Mouse (Mus musculus) lung, postnatal 10 days (tissue): ENCODE data around the gene Olfr678.
"Not testable (repeated sequence)": the region's sequence is repeated elsewhere in the genome, so short reads cannot be mapped to it uniquely, and the experiment has no call there.

Source experiments
- DNase-seq: peaks from one replicate; pipeline ENCODE4 v3.0.0; 2021

The Olfr678 gene

DNA sequence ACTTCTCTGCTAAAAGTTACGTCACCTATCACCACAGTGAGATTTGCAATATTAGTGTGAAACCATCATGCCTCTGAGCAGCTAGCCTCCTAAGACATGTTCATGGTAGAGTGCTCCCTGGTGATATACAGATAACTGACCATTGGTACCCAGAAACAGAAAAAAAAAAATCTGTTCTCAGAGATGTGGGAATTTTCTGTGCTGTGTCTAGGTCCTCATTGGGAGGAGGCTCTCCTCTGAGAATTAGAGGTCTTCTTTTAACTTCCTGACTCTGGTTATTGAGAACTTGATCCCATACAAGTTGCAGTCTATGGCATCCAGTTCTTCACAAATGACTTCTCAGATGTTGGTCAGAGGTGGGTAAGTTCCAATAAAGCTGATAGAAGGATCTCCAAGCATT is at the start of gene Olfr678:
Gene Olfr678 (plus strand): TSS at position 301 of the 400 bp plus-strand sequence.
- no peak for DNase-seq

DNA sequence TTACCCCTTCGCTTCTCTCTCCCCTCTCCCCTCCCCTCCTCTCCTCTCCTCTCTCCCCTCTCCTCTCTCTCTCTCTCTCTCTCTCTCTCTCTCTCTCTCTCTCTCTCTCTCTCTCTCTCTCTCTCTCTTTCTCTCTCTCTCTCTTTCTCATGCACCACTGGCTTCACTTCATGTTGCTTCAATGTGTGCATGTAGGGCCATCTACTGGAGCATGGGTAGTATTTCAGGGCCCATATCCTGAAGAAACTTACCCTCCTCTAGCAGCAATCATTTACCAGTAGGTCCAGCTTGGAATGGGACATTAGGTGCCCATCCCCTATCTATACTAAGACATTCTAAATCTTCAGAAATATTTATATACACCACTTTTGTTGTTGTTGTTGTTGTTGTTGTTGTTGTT is 41.7 kb upstream of the Olfr678 start:
- no peak for DNase-seq

DNA sequence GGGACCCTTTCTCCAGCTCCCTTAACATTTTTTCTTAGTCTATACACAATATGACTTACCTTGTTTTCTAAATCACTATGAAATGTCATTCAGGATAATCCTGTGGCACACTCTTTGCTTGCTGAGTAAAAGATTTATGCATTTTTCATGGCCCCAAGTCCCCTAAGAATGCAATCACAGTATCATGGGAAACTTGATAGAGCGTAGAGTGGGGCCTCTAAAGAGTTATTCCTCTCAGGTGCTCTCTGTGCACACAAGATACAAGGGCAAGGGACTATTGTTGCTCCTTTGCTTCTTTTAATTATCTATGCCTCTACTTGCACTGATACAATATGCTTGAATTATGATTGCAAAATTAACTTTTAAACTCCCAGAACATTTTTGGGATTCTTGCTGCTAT is 35.9 kb upstream of the Olfr678 start, which contains the start of gene Olfr675:
Gene Olfr675 (minus strand): TSS at position 101 of the 400 bp plus-strand sequence.
- no peak for DNase-seq

DNA sequence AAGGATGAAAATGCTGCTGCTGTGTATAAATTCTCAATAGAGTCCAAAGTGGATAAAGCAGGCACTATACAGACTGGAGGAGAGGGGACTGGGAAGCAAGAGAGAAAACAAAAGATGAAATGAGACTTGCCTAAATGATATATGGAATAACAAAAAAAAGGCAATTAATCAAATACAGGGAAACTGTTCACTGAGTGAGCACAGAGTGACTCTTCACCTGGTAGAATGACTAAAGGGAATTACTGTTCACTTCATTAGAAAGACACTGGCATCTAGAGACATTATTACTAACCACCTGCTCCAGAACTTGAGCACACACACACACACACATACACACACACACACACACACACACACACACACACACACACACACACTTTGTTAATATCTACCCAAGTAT is 31.9 kb upstream of the Olfr678 start, which contains the start of gene Olfr676:
Gene Olfr676 (plus strand): TSS at position 301 of the 400 bp plus-strand sequence.
- DNase-seq = no peak

DNA sequence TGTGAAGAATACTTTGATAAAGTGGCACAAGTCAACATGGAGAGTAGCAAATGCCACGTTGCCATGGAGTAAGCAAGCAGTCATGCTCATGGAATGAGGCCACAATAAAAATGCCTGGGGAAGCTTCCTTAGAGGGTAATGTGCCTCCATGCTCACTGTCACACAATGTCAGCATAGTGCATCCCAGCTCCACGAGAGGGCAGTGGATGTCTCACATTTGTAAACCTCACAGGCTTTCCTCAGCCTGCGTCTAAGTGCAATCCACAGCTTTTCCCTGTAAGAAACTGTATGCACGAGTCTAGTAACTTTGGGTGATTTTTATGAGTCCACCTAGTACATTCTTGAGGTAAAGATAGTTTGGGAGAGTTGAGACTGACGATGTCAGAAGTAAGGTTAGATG is 30.4 kb upstream of the Olfr678 start:
- not testable (repeated sequence) for DNase-seq

DNA sequence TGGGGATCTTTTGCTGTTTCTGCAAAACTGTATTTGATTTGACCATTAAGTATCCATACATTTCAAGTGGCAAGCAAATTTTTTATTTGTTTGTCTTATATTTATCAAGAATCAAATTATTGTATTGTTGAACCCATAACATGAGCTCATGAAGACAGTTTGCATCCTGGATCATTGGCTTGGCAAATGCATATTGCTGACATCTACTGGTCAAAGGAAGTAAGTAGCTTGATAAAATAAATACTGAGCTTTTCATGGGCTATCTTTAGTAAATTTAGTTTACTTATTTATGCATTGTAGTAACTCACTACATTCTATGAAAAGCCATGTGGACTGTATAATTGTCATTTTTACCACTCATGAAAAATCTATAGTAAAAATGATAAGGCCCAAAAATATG is 5.3 kb upstream of the Olfr678 start:
- no peak for DNase-seq

DNA sequence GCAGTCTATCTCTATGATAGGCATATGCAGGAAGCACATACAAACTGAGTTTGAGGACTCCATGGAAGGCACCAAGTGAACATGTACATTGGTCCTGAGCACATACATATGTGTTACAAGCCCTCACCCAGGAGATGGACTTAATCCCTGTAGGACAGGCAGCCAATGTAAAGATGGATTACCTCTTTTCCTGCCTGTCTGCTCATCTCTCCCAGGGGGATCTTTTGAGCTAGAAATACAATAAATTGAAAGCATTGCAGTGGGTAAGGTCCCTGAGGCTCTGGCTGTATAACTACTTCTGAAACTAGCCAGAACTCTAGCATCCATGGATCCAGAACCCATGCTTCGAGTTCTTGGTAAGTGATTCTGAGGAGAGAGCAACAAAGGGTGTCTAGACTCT is 16.6 kb downstream of the Olfr678 start, which contains the start of gene Olfr679:
Gene Olfr679 (plus strand): TSS at position 301 of the 400 bp plus-strand sequence.
- no peak for DNase-seq

DNA sequence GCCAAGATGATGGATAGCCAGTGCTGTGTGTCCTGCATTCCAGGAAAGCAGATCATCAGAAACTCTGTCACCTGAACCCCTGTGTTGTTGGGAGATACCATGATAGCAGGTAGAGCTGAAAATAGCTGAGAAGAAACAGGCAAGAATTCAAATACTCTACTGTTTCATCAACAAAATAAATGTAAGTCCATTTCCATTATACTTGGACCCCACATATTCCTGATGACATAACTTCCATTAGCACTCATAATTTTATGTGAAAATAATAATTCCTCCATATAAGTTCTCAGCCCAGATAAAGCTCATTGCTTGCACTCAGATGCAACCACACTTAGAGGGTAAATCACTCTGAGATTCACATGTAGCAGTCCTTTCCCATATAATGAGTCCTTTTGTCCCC is 28.4 kb downstream of the Olfr678 start, which contains the start of gene Olfr680-ps1:
Gene Olfr680-ps1 (minus strand): TSS at position 101 of the 400 bp plus-strand sequence.
- not testable (repeated sequence) for DNase-seq

DNA sequence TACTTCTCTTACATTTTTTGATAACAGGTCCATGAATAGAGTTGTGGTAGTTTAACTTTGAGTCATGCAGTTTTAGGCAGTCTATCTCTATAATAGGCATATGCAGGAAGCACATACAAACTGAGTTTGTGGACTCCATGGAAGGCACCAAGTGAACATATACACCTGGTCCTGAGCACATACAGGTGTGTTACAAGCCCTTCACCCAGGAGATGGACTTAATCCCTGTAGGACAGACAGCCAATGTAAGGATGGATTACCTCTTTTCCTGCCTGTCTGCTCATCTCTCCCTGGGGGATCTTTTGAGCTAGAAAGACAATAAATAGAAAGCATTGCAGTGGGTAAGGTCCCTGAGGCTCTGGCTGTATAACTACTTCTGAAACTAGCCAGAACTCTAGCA is 52.3 kb downstream of the Olfr678 start, which contains the start of gene Olfr681:
Gene Olfr681 (plus strand): TSS at position 301 of the 400 bp plus-strand sequence.
- no peak for DNase-seq
